Mouse (Mus musculus): ENCODE results near the gene Actn3. TPM values are rescaled to one million over a fixed set of nuclear protein-coding genes. Genes with fewer than 3 reads are reported as not detected.
A peak's percentile ranks its signal among the peaks of the same experiment; 100 is the strongest.

The Actn3 gene
- polyA plus RNA-seq (2015; fragmentation: Nextera tagmentation; extraction: Ambion mirVana): 5.3 and 8.9 TPM in 2 replicates

GRCm38 (mm10) chr19:4877785-4878184 is at the start of gene Actn3:
Actn3 (minus strand) TSS chr19:4877909.
- Histone ChIP-seq H3K4me1 (ENCODE audit: control insufficient read depth, insufficient read depth, low read length) (peaks cover 4% of the 10 kb centered on the region), H3K36me3 (ENCODE audit: control insufficient read depth, insufficient read depth, low read length) (no peaks in the 10 kb centered on the region), H3K4me3 (replicated peaks; ENCODE audit: low read length) (peak within 1 kb of the TSS; percentile 98), H3K4me2 (ENCODE audit: low read depth, low read length) (peak within 1 kb of the TSS; percentile 93), H3K27me3 (ENCODE audit: control insufficient read depth, insufficient read depth, low read length) (no peaks in the 10 kb centered on the region), H3K27ac (ENCODE audit: low read length) (peak within 1 kb of the TSS; percentile 56), H3K9me3 (replicated peaks; ENCODE audit: control insufficient read depth, low read length) (no peaks in the 10 kb centered on the region), H3K9ac (ENCODE audit: low read length) (peak within 1 kb of the TSS; percentile 95)
- peak; percentile 47; the same call in 1 of the 2 replicates for ATAC-seq (ENCODE audit: insufficient read depth, low FRiP score)
- WGBS: 4% methylated on average over 17 of the region's 17 CpGs

- no peak for ATAC-seq (ENCODE audit: insufficient read depth, low FRiP score)
- no peaks in the 10 kb centered on the region for H3K27me3 ChIP-seq (ENCODE audit: control insufficient read depth, insufficient read depth, low read length)
- H3K9me3 ChIP-seq (replicated peaks; ENCODE audit: control insufficient read depth, low read length): no peaks in the 10 kb centered on the region
- H3K4me2 ChIP-seq (ENCODE audit: low read depth, low read length): no peak overlapping the region
- H3K9ac ChIP-seq (ENCODE audit: low read length): no peak overlapping the region
- WGBS: 92% methylated on average over 11 of the region's 11 CpGs
- no peak overlapping the region for H3K27ac ChIP-seq (ENCODE audit: low read length)
- peaks cover 14% of the 10 kb centered on the region; the same call in 1 of the 2 replicates for H3K36me3 ChIP-seq (ENCODE audit: control insufficient read depth, insufficient read depth, low read length)
- H3K4me3 ChIP-seq (replicated peaks; ENCODE audit: low read length): no peak overlapping the region
- peaks cover 16% of the 10 kb centered on the region for H3K4me1 ChIP-seq (ENCODE audit: control insufficient read depth, insufficient read depth, low read length)
These were observed 47.6 kb upstream of the Actn3 start for GRCm38 (mm10) chr19:4925121-4925860.

- no peak for ATAC-seq (ENCODE audit: insufficient read depth, low FRiP score)
- Histone ChIP-seq H3K9ac (ENCODE audit: low read length) (no peak overlapping the region), H3K36me3 (ENCODE audit: control insufficient read depth, insufficient read depth, low read length) (peaks cover 19% of the 10 kb centered on the region), H3K27ac (ENCODE audit: low read length) (no peak overlapping the region), H3K9me3 (replicated peaks; ENCODE audit: control insufficient read depth, low read length) (no peaks in the 10 kb centered on the region), H3K4me2 (ENCODE audit: low read depth, low read length) (no peak overlapping the region), H3K27me3 (ENCODE audit: control insufficient read depth, insufficient read depth, low read length) (no peaks in the 10 kb centered on the region), H3K4me1 (ENCODE audit: control insufficient read depth, insufficient read depth, low read length) (no peaks in the 10 kb centered on the region), H3K4me3 (replicated peaks; ENCODE audit: low read length) (no peak overlapping the region)
- 83% methylated on average over 6 of the region's 6 CpGs for WGBS
These were observed 41.9 kb upstream of the Actn3 start for GRCm38 (mm10) chr19:4919652-4920051.

- Histone ChIP-seq H3K4me2 (ENCODE audit: low read depth, low read length) (no peak overlapping the region), H3K4me3 (replicated peaks; ENCODE audit: low read length) (no peak overlapping the region), H3K27me3 (ENCODE audit: control insufficient read depth, insufficient read depth, low read length) (no peaks in the 10 kb centered on the region), H3K9me3 (replicated peaks; ENCODE audit: control insufficient read depth, low read length) (no peaks in the 10 kb centered on the region), H3K9ac (ENCODE audit: low read length) (no peak overlapping the region), H3K36me3 (ENCODE audit: control insufficient read depth, insufficient read depth, low read length) (peaks cover 26% of the 10 kb centered on the region), H3K27ac (ENCODE audit: low read length) (no peak overlapping the region), H3K4me1 (ENCODE audit: control insufficient read depth, insufficient read depth, low read length) (no peaks in the 10 kb centered on the region)
- WGBS: 80% methylated on average over 10 of the region's 10 CpGs
- ATAC-seq (ENCODE audit: insufficient read depth, low FRiP score): no peak
These were observed 39.1 kb upstream of the Actn3 start for GRCm38 (mm10) chr19:4916827-4917226.

- no peaks in the 10 kb centered on the region for H3K9me3 ChIP-seq (replicated peaks; ENCODE audit: control insufficient read depth, low read length)
- no peaks in the 10 kb centered on the region for H3K4me1 ChIP-seq (ENCODE audit: control insufficient read depth, insufficient read depth, low read length)
- no peaks in the 10 kb centered on the region for H3K27me3 ChIP-seq (ENCODE audit: control insufficient read depth, insufficient read depth, low read length)
- ATAC-seq (ENCODE audit: insufficient read depth, low FRiP score): no peak
- H3K27ac ChIP-seq (ENCODE audit: low read length): no peak overlapping the region
- WGBS: 89% methylated on average over 15 of the region's 15 CpGs
- H3K4me2 ChIP-seq (ENCODE audit: low read depth, low read length): no peak overlapping the region
- H3K9ac ChIP-seq (ENCODE audit: low read length): no peak overlapping the region
- H3K4me3 ChIP-seq (replicated peaks; ENCODE audit: low read length): no peak overlapping the region
- H3K36me3 ChIP-seq (ENCODE audit: control insufficient read depth, insufficient read depth, low read length): peaks cover 23% of the 10 kb centered on the region
These were observed 38.4 kb upstream of the Actn3 start for GRCm38 (mm10) chr19:4915924-4916603.

GRCm38 (mm10) chr19:4909376-4909775 is 31.7 kb upstream of the Actn3 start:
- Histone ChIP-seq H3K9me3 (replicated peaks; ENCODE audit: control insufficient read depth, low read length) (no peaks in the 10 kb centered on the region), H3K4me2 (ENCODE audit: low read depth, low read length) (no peak overlapping the region), H3K27me3 (ENCODE audit: control insufficient read depth, insufficient read depth, low read length) (no peaks in the 10 kb centered on the region), H3K27ac (ENCODE audit: low read length) (no peak overlapping the region), H3K4me3 (replicated peaks; ENCODE audit: low read length) (no peak overlapping the region), H3K4me1 (ENCODE audit: control insufficient read depth, insufficient read depth, low read length) (peaks cover 3% of the 10 kb centered on the region; the same call in 1 of the 2 replicates), H3K36me3 (ENCODE audit: control insufficient read depth, insufficient read depth, low read length) (peaks cover 20% of the 10 kb centered on the region), H3K9ac (ENCODE audit: low read length) (no peak overlapping the region)
- ATAC-seq (ENCODE audit: insufficient read depth, low FRiP score): no peak
- WGBS: 91% methylated on average over 7 of the region's 7 CpGs

- H3K4me1 ChIP-seq (ENCODE audit: control insufficient read depth, insufficient read depth, low read length): peaks cover 3% of the 10 kb centered on the region; the same call in 1 of the 2 replicates
- H3K9me3 ChIP-seq (replicated peaks; ENCODE audit: control insufficient read depth, low read length): no peaks in the 10 kb centered on the region
- peaks cover 11% of the 10 kb centered on the region for H3K36me3 ChIP-seq (ENCODE audit: control insufficient read depth, insufficient read depth, low read length)
- H3K4me2 ChIP-seq (ENCODE audit: low read depth, low read length): no peak overlapping the region
- H3K27ac ChIP-seq (ENCODE audit: low read length): no peak overlapping the region
- ATAC-seq (ENCODE audit: insufficient read depth, low FRiP score): no peak
- no peak overlapping the region for H3K9ac ChIP-seq (ENCODE audit: low read length)
- no peaks in the 10 kb centered on the region for H3K27me3 ChIP-seq (ENCODE audit: control insufficient read depth, insufficient read depth, low read length)
- WGBS: 80% methylated on average over 4 of the region's 4 CpGs
- no peak overlapping the region for H3K4me3 ChIP-seq (replicated peaks; ENCODE audit: low read length)
These were observed 30.4 kb upstream of the Actn3 start for GRCm38 (mm10) chr19:4908107-4908506.

GRCm38 (mm10) chr19:4905979-4906794 is 28.5 kb upstream of the Actn3 start, which contains the start of gene Bbs1:
Bbs1 (minus strand) TSS chr19:4906628.
- no peaks in the 10 kb centered on the region for H3K27me3 ChIP-seq (ENCODE audit: control insufficient read depth, insufficient read depth, low read length)
- peak within 1 kb of the TSS; percentile 62 for H3K9ac ChIP-seq (ENCODE audit: low read length)
- H3K4me2 ChIP-seq (ENCODE audit: low read depth, low read length): peak within 1 kb of the TSS; percentile 66
- ATAC-seq (ENCODE audit: insufficient read depth, low FRiP score): peak; percentile 39; the same call in 1 of the 2 replicates
- peaks cover 11% of the 10 kb centered on the region for H3K36me3 ChIP-seq (ENCODE audit: control insufficient read depth, insufficient read depth, low read length)
- 8% methylated on average over 31 of the region's 31 CpGs for WGBS
- no peak within 1 kb of the TSS for H3K27ac ChIP-seq (ENCODE audit: low read length)
- H3K4me1 ChIP-seq (ENCODE audit: control insufficient read depth, insufficient read depth, low read length): peaks cover 3% of the 10 kb centered on the region; the same call in 1 of the 2 replicates
- H3K4me3 ChIP-seq (replicated peaks; ENCODE audit: low read length): peak within 1 kb of the TSS; percentile 67
- H3K9me3 ChIP-seq (replicated peaks; ENCODE audit: control insufficient read depth, low read length): no peaks in the 10 kb centered on the region
